Mouse (Mus musculus) MEL (cell line): Measurements from ENCODE around the gene Lrrc18. TPM values are rescaled to one million over a fixed set of nuclear protein-coding genes. Genes with fewer than 3 reads are reported as not detected.

ENCODE experiments used
- DNase-seq: peaks from one replicate; pipeline ENCODE4 v3.0.0; 2011; ENCODE audit warnings: low read depth, low spot score
- H3K27ac ChIP-seq: 2 replicates; pipeline ENCODE4 v1.5.1; 2012; ENCODE audit warnings: low read depth, mild to moderate bottlenecking, control low read depth, low read length, moderate library complexity; ENCODE audit not compliant: control insufficient read depth
- H3K27me3 ChIP-seq, 2 experiments: fragments of 150-350 bp in 1 of 2; sonication (generic) in 1 of 2; 2 replicates each; pipeline ENCODE4 v1.6.1; 2012; ENCODE audit warnings: low read length in 2 of 2, mild to moderate bottlenecking in 2 of 2, improper control_type of control experiment in 1 of 2, moderate library complexity in 1 of 2; ENCODE audit not compliant: insufficient read depth in 2 of 2, control insufficient read depth in 1 of 2
- H3K36me3 ChIP-seq, 2 experiments: 2 replicates each; pipeline ENCODE4 v1.6.1; 2012 to 2014; ENCODE audit warnings: low read length in 2 of 2, improper control_type of control experiment in 1 of 2, inconsistent platforms in 1 of 2, mild to moderate bottlenecking in 1 of 2; ENCODE audit not compliant: insufficient read depth in 2 of 2, control insufficient read depth in 1 of 2
- H3K4me1 ChIP-seq, 2 experiments: fragments of 150-350 bp in 1 of 2; sonication (generic) in 1 of 2; 2 replicates each; pipeline ENCODE4 v1.6.1; 2012; ENCODE audit warnings: low read length in 2 of 2, improper control_type of control experiment in 1 of 2, mild to moderate bottlenecking in 1 of 2; ENCODE audit not compliant: insufficient read depth in 2 of 2, control insufficient read depth in 1 of 2
- H3K4me3 ChIP-seq, 2 experiments: fragments of 150-350 bp in 1 of 2; sonication (generic) in 1 of 2; 2 replicates each; pipeline ENCODE4 v1.5.1; 2012; ENCODE audit warnings: low read depth in 2 of 2, low read length in 2 of 2, mild to moderate bottlenecking in 2 of 2, moderate library complexity in 2 of 2, control low read depth in 1 of 2, improper control_type of control experiment in 1 of 2; ENCODE audit not compliant: control insufficient read depth in 1 of 2, insufficient read depth in 1 of 2
- H3K79me2 ChIP-seq: 2 replicates; pipeline ENCODE4 v1.6.1; 2012; ENCODE audit warnings: mild to moderate bottlenecking, low read length, moderate library complexity; ENCODE audit not compliant: control insufficient read depth, poor library complexity, insufficient read depth
- H3K9ac ChIP-seq: 2 replicates; pipeline ENCODE4 v1.6.1; 2012; ENCODE audit warnings: low read depth, mild to moderate bottlenecking, control low read depth, low read length, moderate library complexity; ENCODE audit not compliant: control insufficient read depth, poor library complexity, severe bottlenecking
- H3K9me3 ChIP-seq: fragments of 150-350 bp; sonication (generic); replicated peaks from 2 replicates; pipeline ENCODE4 v1.6.1; 2012; ENCODE audit warnings: mild to moderate bottlenecking, low read length, improper control_type of control experiment, moderate library complexity; ENCODE audit not compliant: insufficient read depth
- BHLHE40 ChIP-seq: IDR thresholded peaks from 2 replicates; pipeline ENCODE4 v1.6.1; 2012; ENCODE audit warnings: low read depth, mild to moderate bottlenecking, inconsistent platforms, low read length, improper control_type of control experiment, borderline replicate concordance
- CHD1 ChIP-seq: IDR thresholded peaks from 2 replicates; pipeline ENCODE4 v1.6.1; 2012; ENCODE audit warnings: low read depth, mild to moderate bottlenecking, inconsistent platforms, low read length, improper control_type of control experiment
- CHD2 ChIP-seq: IDR thresholded peaks from 2 replicates; pipeline ENCODE4 v1.6.1; 2011; ENCODE audit warnings: low read length, improper control_type of control experiment
- CTCF ChIP-seq, 3 experiments: IDR thresholded peaks in 2 of 3; conservative IDR thresholded peaks in 1 of 3; 2 replicates each; pipeline ENCODE4 v1.5.1; 2011 to 2012; ENCODE audit warnings: low read length in 3 of 3, low read depth in 2 of 3, mild to moderate bottlenecking in 2 of 3, improper control_type of control experiment in 1 of 3, inconsistent platforms in 1 of 3, mixed read lengths in 1 of 3, moderate library complexity in 1 of 3; ENCODE audit not compliant: control insufficient read depth in 1 of 3, insufficient read depth in 1 of 3, poor library complexity in 1 of 3, severe bottlenecking in 1 of 3
- ELF1 ChIP-seq: IDR thresholded peaks from 2 replicates; pipeline ENCODE4 v1.6.1; 2014; ENCODE audit warnings: low read depth, mild to moderate bottlenecking, inconsistent platforms, low read length, improper control_type of control experiment, moderate library complexity
- EP300 ChIP-seq, 2 experiments: IDR thresholded peaks; 2 replicates each; pipeline ENCODE4 v1.6.1; 2011; ENCODE audit warnings: improper control_type of control experiment in 2 of 2, low read length in 2 of 2, low read depth in 1 of 2, mild to moderate bottlenecking in 1 of 2
- ETS1 ChIP-seq: IDR thresholded peaks from 2 replicates; pipeline ENCODE4 v1.6.1; 2012; ENCODE audit warnings: low read depth, mild to moderate bottlenecking, inconsistent platforms, low read length, improper control_type of control experiment, moderate library complexity
- GATA1 ChIP-seq: IDR thresholded peaks from 2 replicates; pipeline ENCODE4 v1.6.1; 2011; ENCODE audit warnings: low read depth, low read length, improper control_type of control experiment
- HCFC1 ChIP-seq: IDR thresholded peaks from 2 replicates; pipeline ENCODE4 v1.6.1; 2012; ENCODE audit warnings: low read depth, mild to moderate bottlenecking, inconsistent platforms, low read length, improper control_type of control experiment, moderate library complexity
- MAFK ChIP-seq: IDR thresholded peaks from 2 replicates; pipeline ENCODE4 v1.6.1; 2011; ENCODE audit warnings: low read depth, mild to moderate bottlenecking, low read length, improper control_type of control experiment, borderline replicate concordance
- MAX ChIP-seq: IDR thresholded peaks from 2 replicates; pipeline ENCODE4 v1.6.1; 2011; ENCODE audit warnings: low read length, improper control_type of control experiment
- MAZ ChIP-seq: IDR thresholded peaks from 2 replicates; pipeline ENCODE4 v1.6.1; 2012; ENCODE audit warnings: low read depth, mild to moderate bottlenecking, inconsistent platforms, low read length, improper control_type of control experiment
- MXI1 ChIP-seq: IDR thresholded peaks from 2 replicates; pipeline ENCODE4 v1.6.1; 2011; ENCODE audit warnings: mild to moderate bottlenecking, low read depth, low read length, improper control_type of control experiment
- MYB ChIP-seq: IDR thresholded peaks from 2 replicates; pipeline ENCODE4 v1.6.1; 2011; ENCODE audit warnings: mild to moderate bottlenecking, low read depth, low read length, improper control_type of control experiment
- NRF1 ChIP-seq: IDR thresholded peaks from 2 replicates; pipeline ENCODE4 v1.6.1; 2014; ENCODE audit warnings: low read depth, mild to moderate bottlenecking, inconsistent platforms, low read length, improper control_type of control experiment, moderate library complexity; ENCODE audit not compliant: poor library complexity, insufficient read depth, severe bottlenecking
- POLR2AphosphoS5 ChIP-seq: IDR thresholded peaks from 2 replicates; pipeline ENCODE4 v1.6.1; 2012; ENCODE audit warnings: low read depth, borderline replicate concordance, mild to moderate bottlenecking, inconsistent platforms, low read length, moderate library complexity, mixed read lengths
- RAD21 ChIP-seq: IDR thresholded peaks from 2 replicates; pipeline ENCODE4 v1.6.1; 2011; ENCODE audit warnings: mild to moderate bottlenecking, low read depth, low read length, improper control_type of control experiment
- RCOR1 ChIP-seq: IDR thresholded peaks from 2 replicates; pipeline ENCODE4 v1.6.1; 2012; ENCODE audit warnings: low read depth, mild to moderate bottlenecking, inconsistent platforms, low read length, improper control_type of control experiment
- SIN3A ChIP-seq: IDR thresholded peaks from 2 replicates; pipeline ENCODE4 v1.6.1; 2012; ENCODE audit warnings: low read length, improper control_type of control experiment, inconsistent platforms
- SMC3 ChIP-seq: IDR thresholded peaks from 2 replicates; pipeline ENCODE4 v1.6.1; 2011; ENCODE audit warnings: low read depth, low read length, improper control_type of control experiment
- TBP ChIP-seq: IDR thresholded peaks from 2 replicates; pipeline ENCODE4 v1.8.0; 2011; ENCODE audit warnings: low read depth, low read length, improper control_type of control experiment
- ZC3H11A ChIP-seq: IDR thresholded peaks from 2 replicates; pipeline ENCODE4 v1.6.1; 2012; ENCODE audit warnings: low read depth, mild to moderate bottlenecking, inconsistent platforms, low read length, improper control_type of control experiment
- ZKSCAN1 ChIP-seq: IDR thresholded peaks from 2 replicates; pipeline ENCODE4 v1.6.1; 2012; ENCODE audit warnings: low read depth, mild to moderate bottlenecking, inconsistent platforms, low read length, improper control_type of control experiment, moderate library complexity
- ZMIZ1 ChIP-seq: IDR thresholded peaks from 2 replicates; pipeline ENCODE4 v1.6.1; 2012; ENCODE audit warnings: low read depth, mild to moderate bottlenecking, inconsistent platforms, low read length, improper control_type of control experiment, moderate library complexity
- ZNF384 ChIP-seq: IDR thresholded peaks from 2 replicates; pipeline ENCODE4 v1.6.1; 2012; ENCODE audit warnings: low read depth, mild to moderate bottlenecking, inconsistent platforms, low read length, improper control_type of control experiment
- polyA plus RNA-seq, 2 experiments: library from polyadenylated mRNA; stranded (reverse) in 1 of 2; unstranded in 1 of 2; fragments of >175 nt in 1 of 2; fragments of >200 nt in 1 of 2; gene quantifications; 2 replicates each; pipeline versions ENCODE4 v1.2.1 to v1.2.4; 2012; ENCODE audit warnings: low replicate concordance in 2 of 2, low read depth in 1 of 2; ENCODE audit not compliant: insufficient read length in 2 of 2, insufficient read depth in 1 of 2, missing spikeins in 1 of 2
- total RNA-seq: library from RNA; depleted of rRNA; stranded (reverse); fragments of 300-350 nt; gene quantifications from 2 replicates; pipeline ENCODE4 v1.2.3, GENCODE M21; 2012

The Lrrc18 gene
- total and polyA plus RNA-seq, 3 experiments: 0.03 TPM; not detected in 2

DNA sequence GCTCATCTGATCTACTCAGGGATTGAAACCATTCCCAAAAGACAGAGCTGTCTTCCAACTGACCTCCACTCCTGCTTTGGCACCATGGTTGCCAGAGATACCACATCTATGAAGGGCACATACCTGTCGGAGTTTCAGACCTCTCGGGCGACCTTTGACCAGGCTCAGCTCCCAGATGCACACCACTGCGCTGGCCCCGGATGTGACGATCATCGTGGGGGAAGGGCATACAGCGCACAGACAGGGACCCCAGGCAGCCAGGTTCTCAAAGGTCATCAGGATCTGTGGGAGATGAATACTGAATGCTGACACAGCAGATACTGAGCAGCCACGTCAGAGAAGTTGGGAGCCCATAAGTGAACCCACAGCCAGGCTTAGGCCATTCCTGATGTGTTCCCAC lies 20.5 kb upstream of the Lrrc18 start:
- H3K9me3 ChIP-seq: no peaks in the 10 kb centered on the region
- no peaks in the 10 kb centered on the region for H3K79me2 ChIP-seq
- H3K4me1 ChIP-seq: no peaks in the 10 kb centered on the region
- DNase-seq: no peak
- no peak overlapping the region for H3K27ac ChIP-seq
- no peaks in the 10 kb centered on the region for H3K27me3 ChIP-seq
- no peak overlapping the region for H3K9ac ChIP-seq
- H3K36me3 ChIP-seq: no peaks in the 10 kb centered on the region
- TF ChIP-seq MAX (no peak), CHD1 (no peak), ETS1 (no peak), GATA1 (no peak), CHD2 (no peak), CTCF (IDR thresholded peaks at IDR 0.05 in 2 of 3, conservative IDR thresholded peaks at IDR 0.05 in 1 of 3; ENCODE audit: control insufficient read depth in 1 of 3, insufficient read depth in 1 of 3, low read depth in 2 of 3, low read length in 3 of 3, poor library complexity in 1 of 3, severe bottlenecking in 1 of 3) (no peak), MAZ (no peak), ZMIZ1 (no peak), MYB (no peak), MAFK (no peak), BHLHE40 (no peak), RCOR1 (no peak), MXI1 (no peak), ZKSCAN1 (no peak), NRF1 (no peak)
- no peak overlapping the region for H3K4me3 ChIP-seq

DNA sequence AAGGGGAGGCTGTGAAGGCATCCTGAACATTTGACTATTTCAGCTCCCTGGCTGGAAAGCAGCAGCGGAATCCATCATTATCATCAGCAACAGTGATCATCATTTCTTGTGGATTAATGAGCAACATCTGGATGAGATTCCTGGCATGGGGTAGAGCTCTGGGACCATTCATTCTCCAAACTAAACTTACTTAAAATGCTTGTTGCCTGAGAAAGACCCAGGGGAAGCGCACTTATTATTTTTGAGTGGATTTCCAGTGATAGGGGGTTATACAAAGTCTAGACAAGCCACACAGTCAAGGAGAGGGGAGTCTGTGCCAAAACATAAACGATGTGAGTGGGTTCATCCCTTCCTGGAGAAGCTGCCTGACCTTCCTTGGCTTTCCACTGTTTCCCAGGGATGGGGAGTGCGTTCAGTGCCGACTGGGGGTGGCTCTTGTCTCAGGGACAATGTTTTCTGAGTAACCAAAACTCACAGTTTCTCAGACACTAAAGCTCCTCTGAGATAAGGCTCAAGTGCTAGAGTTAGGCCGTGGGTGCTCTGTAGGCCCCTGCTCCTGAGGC lies 6.9 kb upstream of the Lrrc18 start:
- Histone ChIP-seq H3K9me3 (no peaks in the 10 kb centered on the region), H3K4me1 (no peaks in the 10 kb centered on the region), H3K36me3 (peaks cover 0 to 2% of the 10 kb centered on the region in 2 experiments; a peak in 1 of 4 replicates), H3K9ac (no peak overlapping the region), H3K4me3 (no peak overlapping the region), H3K27me3 (no peaks in the 10 kb centered on the region), H3K27ac (no peak overlapping the region), H3K79me2 (no peaks in the 10 kb centered on the region)
- DNase-seq: no peak
- TF ChIP-seq MAZ: no peak
- TF ChIP-seq SIN3A: no peak
- TF ChIP-seq HCFC1: no peak
- TF ChIP-seq ELF1: no peak
- no peak for TF ChIP-seq POLR2AphosphoS5
- no peak for TF ChIP-seq SMC3
- no peak for TF ChIP-seq TBP
- TF ChIP-seq ZKSCAN1: no peak
- no peak for TF ChIP-seq ZC3H11A
- no peak for TF ChIP-seq EP300 (IDR thresholded peaks at IDR 0.05; ENCODE audit: low read depth in 1 of 2, low read length in 2 of 2)
- no peak for TF ChIP-seq RAD21
- TF ChIP-seq ZNF384: no peak
- no peak for TF ChIP-seq NRF1
